Mouse (Mus musculus): ENCODE measurements around the gene Kbtbd13. TPM values are rescaled to one million over a fixed set of nuclear protein-coding genes. Genes with fewer than 3 reads are reported as not detected.

Gene Kbtbd13
- polyA plus RNA-seq, 1 experiment: 0.27 TPM

GRCm38 (mm10) chr9:65340414-65340813 lies 51.0 kb downstream of the Kbtbd13 start:
- H3K9ac ChIP-seq (ENCODE audit: low read depth, poor library complexity, severe bottlenecking): no peak overlapping the region
- no peaks in the 10 kb centered on the region for H3K36me3 ChIP-seq (ENCODE audit: control insufficient read depth, insufficient read depth, low read length, poor library complexity, severe bottlenecking)
- no peak overlapping the region for H3K27ac ChIP-seq (ENCODE audit: insufficient read depth, low read length)
- peaks cover 10% of the 10 kb centered on the region for H3K9me3 ChIP-seq (replicated peaks; ENCODE audit: control insufficient read depth, insufficient read depth, low read length, poor library complexity, severe bottlenecking)
- no peak overlapping the region for H3K4me3 ChIP-seq (ENCODE audit: low read depth, low read length)
- H3K4me1 ChIP-seq (ENCODE audit: control insufficient read depth, insufficient read depth, low read length): peaks cover 2% of the 10 kb centered on the region
- no peaks in the 10 kb centered on the region for H3K27me3 ChIP-seq (ENCODE audit: control insufficient read depth, insufficient read depth, low read length, poor library complexity, severe bottlenecking)
- TF ChIP-seq EP300 (IDR thresholded peaks at IDR 0.05; ENCODE audit: insufficient read depth, low read depth, low read length): no peak
- no peak for TF ChIP-seq POLR2A (IDR thresholded peaks at IDR 0.05; ENCODE audit: insufficient read depth, low read length)
- no peak for TF ChIP-seq CTCF (IDR thresholded peaks at IDR 0.05; ENCODE audit: low read depth, low read length)

- H3K9me3 ChIP-seq (replicated peaks; ENCODE audit: control insufficient read depth, insufficient read depth, low read length, poor library complexity, severe bottlenecking): peaks cover 5% of the 10 kb centered on the region; the same call in 1 of the 2 replicates
- no peak overlapping the region for H3K27ac ChIP-seq (ENCODE audit: insufficient read depth, low read length)
- TF ChIP-seq POLR2A (IDR thresholded peaks at IDR 0.05; ENCODE audit: insufficient read depth, low read length): no peak
- TF ChIP-seq EP300 (IDR thresholded peaks at IDR 0.05; ENCODE audit: insufficient read depth, low read depth, low read length): no peak
- no peaks in the 10 kb centered on the region for H3K27me3 ChIP-seq (ENCODE audit: control insufficient read depth, insufficient read depth, low read length, poor library complexity, severe bottlenecking)
- peaks cover 2% of the 10 kb centered on the region for H3K4me1 ChIP-seq (ENCODE audit: control insufficient read depth, insufficient read depth, low read length)
- no peaks in the 10 kb centered on the region for H3K36me3 ChIP-seq (ENCODE audit: control insufficient read depth, insufficient read depth, low read length, poor library complexity, severe bottlenecking)
- H3K9ac ChIP-seq (ENCODE audit: low read depth, poor library complexity, severe bottlenecking): no peak overlapping the region
- H3K4me3 ChIP-seq (ENCODE audit: low read depth, low read length): no peak overlapping the region
Measured at GRCm38 (mm10) chr9:65339146-65339545, 52.3 kb downstream of the Kbtbd13 start.

Other genes with a start within 250 kb of the Kbtbd13 start
- 5.7 and 7.1 TPM in 2 replicates for gene Parp16, start 196.3 kb downstream of the Kbtbd13 start, polyA plus RNA-seq (2011; ENCODE audit: insufficient read depth, insufficient read length, low read depth, missing spikeins)
- 0.15 and 0.17 TPM in 2 replicates for gene Cilp, start 126.5 kb downstream of the Kbtbd13 start, polyA plus RNA-seq (2011; ENCODE audit: insufficient read depth, insufficient read length, low read depth, missing spikeins)
- gene Clpx, start 97.4 kb downstream of the Kbtbd13 start, polyA plus RNA-seq (2011; ENCODE audit: insufficient read depth, insufficient read length, low read depth, missing spikeins): 29.6 and 31.5 TPM in 2 replicates
- 31.1 and 37.7 TPM in 2 replicates for gene Pdcd7, start 45.5 kb downstream of the Kbtbd13 start, polyA plus RNA-seq (2011; ENCODE audit: insufficient read depth, insufficient read length, low read depth, missing spikeins)
- gene Ubap1l, start 30.6 kb downstream of the Kbtbd13 start, polyA plus RNA-seq (2011; ENCODE audit: insufficient read depth, insufficient read length, low read depth, missing spikeins): 1.5 and 1.8 TPM in 2 replicates
- 0.33 and 0.40 TPM in 2 replicates for gene Rasl12, start 6.9 kb upstream of the Kbtbd13 start, polyA plus RNA-seq (2011; ENCODE audit: insufficient read depth, insufficient read length, low read depth, missing spikeins)
- not detected in 2 replicates for gene Slc51b, start 31.3 kb upstream of the Kbtbd13 start, polyA plus RNA-seq (2011; ENCODE audit: insufficient read depth, insufficient read length, low read depth, missing spikeins)
- 16.7 and 22.4 TPM in 2 replicates for gene Mtfmt, start 44.1 kb upstream of the Kbtbd13 start, polyA plus RNA-seq (2011; ENCODE audit: insufficient read depth, insufficient read length, low read depth, missing spikeins)
- 50.8 and 52.8 TPM in 2 replicates for gene Spg21, start 69.3 kb upstream of the Kbtbd13 start, polyA plus RNA-seq (2011; ENCODE audit: insufficient read depth, insufficient read length, low read depth, missing spikeins)
- not detected in 2 replicates for gene Ankdd1a, start 128.5 kb upstream of the Kbtbd13 start, polyA plus RNA-seq (2011; ENCODE audit: insufficient read depth, insufficient read length, low read depth, missing spikeins)
- gene Plekho2, start 188.4 kb upstream of the Kbtbd13 start, polyA plus RNA-seq (2011; ENCODE audit: insufficient read depth, insufficient read length, low read depth, missing spikeins): 6.1 and 6.2 TPM in 2 replicates
- gene Pif1, start 195.5 kb upstream of the Kbtbd13 start, polyA plus RNA-seq (2011; ENCODE audit: insufficient read depth, insufficient read length, low read depth, missing spikeins): 27.7 and 32.3 TPM in 2 replicates
- 162 and 174 TPM in 2 replicates for gene Rbpms2, start 238.0 kb upstream of the Kbtbd13 start, polyA plus RNA-seq (2011; ENCODE audit: insufficient read depth, insufficient read length, low read depth, missing spikeins)

Measured in ES-Bruce4 (cell line).